Mouse (Mus musculus) liver, adult 2 months (tissue): Measurements from ENCODE around the gene Psma5.

Experiments
- CTCF ChIP-seq: fragments of 200-500 bp; IDR thresholded peaks from 2 replicates; pipeline ENCODE4 v1.5.1; 2011; ENCODE audit warnings: low read depth, low read length, control low read depth
- POLR2A ChIP-seq: fragments of 200-500 bp; IDR thresholded peaks from 2 replicates; pipeline ENCODE4 v1.6.1; 2011; ENCODE audit warnings: low read length, control low read depth; ENCODE audit not compliant: insufficient read depth; ENCODE audit errors: extremely low read depth

DNA sequence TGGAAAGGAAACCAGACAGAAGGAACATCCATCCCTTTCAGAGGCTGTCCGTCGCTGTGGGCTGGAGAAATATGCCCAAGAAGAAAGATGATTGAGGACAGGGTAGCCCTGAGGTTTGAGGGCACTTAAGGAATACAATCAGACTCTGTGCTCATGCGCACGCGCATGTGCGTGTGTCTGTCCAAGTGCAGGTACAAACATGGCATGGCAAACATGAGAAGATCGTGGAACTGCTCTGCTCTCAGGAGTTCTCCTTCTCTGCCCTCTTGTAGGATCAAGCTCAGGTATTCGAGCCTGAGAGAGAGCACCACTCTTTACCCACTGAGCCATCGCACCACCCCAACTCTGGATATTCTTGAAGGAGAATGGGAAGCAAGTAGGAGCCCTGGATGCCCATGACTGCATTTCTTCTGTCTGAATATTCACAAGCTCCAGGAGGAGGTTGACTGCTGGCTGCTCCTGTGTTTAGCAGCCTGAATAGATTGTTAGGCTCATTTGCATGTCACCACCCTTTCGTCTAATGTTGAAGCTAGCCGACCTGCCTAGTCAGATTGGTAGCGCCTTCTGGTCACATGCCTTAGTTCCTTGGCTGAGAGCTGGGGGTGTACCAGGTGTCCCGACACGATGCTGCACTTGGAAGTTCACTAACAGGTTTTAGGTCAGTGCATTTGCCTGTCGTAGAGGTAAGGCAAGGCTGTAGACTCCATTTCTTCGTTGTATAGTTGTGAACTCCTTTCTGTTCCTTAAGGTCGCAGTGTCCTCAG is 34.5 kb downstream of the Psma5 start:
- TF ChIP-seq CTCF (no peak), POLR2A (no peak)
